Mouse (Mus musculus) kidney, postnatal 25 days (tissue): ENCODE data around the gene Mrfap1.
A peak's percentile ranks its signal among the peaks of the same experiment; 100 is the strongest.

ENCODE experiments used
- DNase-seq, 2 experiments: peaks; one replicate each; pipeline ENCODE4 v3.0.0; 2021; ENCODE audit warnings: mixed read lengths in 2 of 2

Gene Mrfap1

DNA sequence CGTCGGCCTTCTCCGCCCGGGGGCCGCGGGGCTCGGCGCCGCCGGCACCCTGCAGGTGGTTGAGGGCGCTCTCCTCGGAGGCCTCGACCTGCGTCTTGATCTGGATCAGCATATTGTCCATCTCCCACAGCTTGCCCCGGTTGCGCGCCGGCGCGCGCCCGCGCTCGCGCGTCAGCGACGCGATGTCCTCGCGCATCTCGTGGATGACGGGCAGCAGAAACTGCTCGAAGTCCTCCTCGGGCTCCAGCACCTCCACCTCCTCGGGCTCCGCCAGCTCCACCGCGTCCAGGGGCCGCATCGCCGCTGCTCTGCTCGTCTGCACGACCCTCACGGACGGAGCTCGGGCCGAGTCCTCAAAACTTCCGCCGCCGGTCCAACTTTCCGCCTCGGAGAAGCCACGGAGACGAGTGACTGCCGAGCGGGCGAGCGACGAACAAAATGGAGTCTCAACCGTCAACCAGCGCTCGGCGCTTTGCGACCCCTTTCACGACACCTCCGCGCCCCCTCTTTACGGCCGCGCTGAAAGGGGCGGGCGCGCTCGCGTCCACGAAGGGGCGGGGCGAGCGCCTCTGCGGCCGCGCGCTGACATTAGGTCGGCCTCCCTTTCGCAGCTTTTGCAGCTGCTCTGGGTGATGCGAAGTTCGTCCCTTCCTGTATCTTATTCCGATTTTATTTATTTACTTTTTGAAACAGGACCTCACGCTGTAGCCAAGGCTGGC is at the start of gene Mrfap1:
TSS of gene Mrfap1 (minus strand) at position 477 of the 719 bp plus-strand sequence.
- DNase-seq, result peak; percentile 91 to 95

- no peak for DNase-seq
Measured at GRCm38 (mm10) chr5:36844490-36844889, 47.9 kb upstream of the Mrfap1 start.

DNA sequence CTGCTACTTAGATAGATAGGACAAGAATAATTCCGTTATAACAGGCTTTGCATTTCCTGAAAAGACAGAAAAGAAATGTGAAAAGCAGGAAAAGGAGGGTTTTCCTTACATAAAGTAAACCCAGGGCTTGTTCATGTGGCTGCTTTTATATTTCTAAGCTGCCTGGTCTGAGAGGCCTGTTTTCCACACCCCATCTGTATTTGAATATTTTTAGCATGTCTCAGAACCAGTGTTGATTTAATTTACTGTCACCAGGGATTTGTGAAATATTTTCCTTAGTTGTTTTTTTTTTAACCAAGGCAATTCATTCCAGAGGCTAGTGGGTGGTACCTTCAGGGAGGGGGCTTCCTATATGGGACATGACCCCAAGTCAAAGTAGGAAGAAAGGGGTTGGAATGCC is 45.1 kb upstream of the Mrfap1 start:
- no peak for DNase-seq

- DNase-seq, result no peak
Measured at GRCm38 (mm10) chr5:36840092-36840491, 43.5 kb upstream of the Mrfap1 start.

GRCm38 (mm10) chr5:36839602-36840001 is 43.0 kb upstream of the Mrfap1 start:
- DNase-seq, result no peak

DNA sequence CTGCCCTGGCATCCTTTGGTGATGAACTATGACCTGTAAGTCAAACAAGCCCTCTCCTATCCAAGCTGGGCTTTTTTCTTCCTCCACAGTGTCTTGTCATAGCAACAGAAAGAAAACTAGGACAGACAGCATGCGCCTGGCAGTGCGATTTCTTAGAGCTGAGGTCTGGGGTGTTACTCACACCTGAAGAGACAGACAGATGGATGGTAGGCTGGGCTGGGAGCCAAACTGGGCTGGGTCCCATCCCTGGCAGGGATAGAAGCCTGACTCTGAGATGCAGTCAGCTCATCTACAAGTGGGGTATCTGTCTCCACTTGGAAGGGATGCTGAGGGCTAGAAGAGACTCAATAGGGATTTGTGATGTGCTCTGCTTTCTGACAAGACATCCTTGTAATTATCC is 42.5 kb upstream of the Mrfap1 start:
- no peak for DNase-seq

DNA sequence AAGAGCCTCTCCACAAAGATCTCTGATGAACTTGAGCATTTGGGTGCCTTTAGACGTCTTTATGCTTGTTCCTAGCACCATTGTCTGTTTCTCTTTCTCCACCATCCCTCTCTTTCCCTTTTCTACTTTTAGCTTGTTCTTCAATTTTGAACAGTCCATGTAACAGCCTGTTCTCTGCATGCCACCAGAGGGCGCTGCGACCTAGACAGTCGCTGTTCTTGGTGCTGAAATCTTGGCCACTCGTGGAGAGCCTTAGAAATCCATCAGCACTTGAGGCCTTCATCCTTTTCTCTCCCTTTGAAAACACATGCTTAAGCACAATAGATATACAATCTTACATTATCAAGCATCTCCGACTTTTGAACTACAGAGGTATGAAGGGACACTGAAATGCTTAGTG is 39.4 kb upstream of the Mrfap1 start:
- DNase-seq, result peak; percentile 62 to 73

- DNase-seq, result no peak
Measured at GRCm38 (mm10) chr5:36831272-36831671, 34.7 kb upstream of the Mrfap1 start.

DNA sequence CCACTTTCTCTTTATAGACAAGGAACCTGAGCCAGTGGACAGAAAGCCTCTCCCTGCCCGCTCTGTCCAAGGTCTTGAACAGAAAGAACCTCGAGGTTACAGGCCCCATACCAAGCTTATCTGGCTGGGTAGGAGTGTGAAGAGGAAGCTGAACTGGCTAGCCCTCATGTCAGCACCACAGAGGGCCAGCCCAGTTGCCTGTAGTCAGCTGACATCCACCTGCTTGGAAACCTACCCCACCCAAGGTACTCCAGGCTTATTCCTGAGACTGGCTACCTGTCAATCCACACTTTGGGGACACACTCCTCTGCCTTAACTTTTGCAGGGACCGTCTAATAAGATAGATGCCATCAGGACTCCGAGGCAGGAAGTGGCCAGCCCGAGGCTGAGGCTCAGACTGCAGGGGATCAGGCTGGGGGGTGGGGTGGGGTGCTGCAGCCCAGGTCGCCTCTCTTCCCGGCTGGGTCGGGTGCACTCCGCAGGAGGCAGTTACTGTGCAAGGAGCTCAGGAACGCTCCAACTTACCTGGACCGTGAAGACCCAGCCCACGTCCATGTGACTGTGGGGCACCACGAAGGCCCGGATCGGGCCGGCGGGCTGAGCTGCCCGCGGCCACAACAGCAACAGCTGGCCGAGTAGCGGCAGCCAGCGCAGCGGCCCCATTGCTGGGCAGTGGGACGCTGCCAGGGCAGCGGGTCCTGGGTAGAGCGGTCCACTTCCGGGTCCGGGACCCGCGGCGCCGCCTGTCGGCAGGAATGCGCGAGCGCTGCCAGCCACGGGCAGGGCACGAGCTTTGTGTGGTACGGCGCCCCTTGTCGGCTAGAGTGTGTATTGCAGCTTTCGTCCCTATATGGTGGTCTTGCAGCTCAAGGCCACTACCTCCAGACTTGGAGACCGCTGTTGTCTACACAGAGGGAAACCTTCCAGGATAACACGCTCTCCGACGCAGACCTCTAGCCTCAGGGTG is 33.6 kb upstream of the Mrfap1 start, which contains the start of gene Man2b2:
TSS of gene Man2b2 (minus strand) at position 741 of the 967 bp plus-strand sequence.
- DNase-seq, result peak; percentile 91 to 93

- DNase-seq, result no peak
Measured at GRCm38 (mm10) chr5:36829098-36829497, 32.5 kb upstream of the Mrfap1 start.

DNA sequence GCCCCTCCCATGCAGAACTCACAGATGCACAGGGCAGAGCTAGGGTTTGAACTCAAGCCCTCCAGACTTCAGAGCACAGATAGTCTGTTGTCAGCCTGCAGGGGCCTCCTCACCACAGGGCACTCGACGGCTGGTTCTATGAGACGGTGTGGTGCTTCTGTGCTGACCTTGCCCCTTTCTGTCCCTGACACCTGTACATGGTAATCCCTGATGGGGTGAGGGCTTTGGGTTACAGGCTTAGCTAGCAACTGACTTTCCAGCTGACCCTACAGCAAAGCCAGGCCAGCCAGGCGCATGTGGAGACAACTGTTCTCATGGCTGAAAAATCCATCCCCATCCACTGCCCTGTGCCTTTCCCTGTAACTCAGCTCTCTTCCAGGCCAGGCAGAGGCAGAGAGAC is 26.3 kb upstream of the Mrfap1 start:
- DNase-seq, result no peak

GRCm38 (mm10) chr5:36820142-36820541 is 23.6 kb upstream of the Mrfap1 start:
- DNase-seq, result peak; percentile 56 to 70

DNA sequence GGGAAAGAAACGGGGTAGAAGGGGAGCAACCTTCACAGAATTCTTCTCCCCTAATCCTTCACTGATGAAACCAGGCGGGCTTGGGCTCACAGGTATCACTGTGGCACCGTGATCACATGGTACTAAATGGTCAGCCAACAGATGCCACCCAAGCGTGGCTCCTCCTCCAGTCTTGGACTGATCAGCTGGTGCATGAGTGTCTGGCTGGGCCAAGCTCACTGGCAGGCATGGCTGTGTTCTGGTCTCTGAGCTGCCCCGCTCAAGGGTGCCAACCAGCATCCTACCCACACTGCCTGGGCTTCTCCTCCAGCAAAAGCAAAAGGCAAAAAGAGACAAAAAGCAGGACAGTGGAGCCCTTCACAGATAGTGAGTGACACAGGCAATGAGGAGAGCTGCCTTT is 23.2 kb upstream of the Mrfap1 start:
- DNase-seq, result no peak

DNA sequence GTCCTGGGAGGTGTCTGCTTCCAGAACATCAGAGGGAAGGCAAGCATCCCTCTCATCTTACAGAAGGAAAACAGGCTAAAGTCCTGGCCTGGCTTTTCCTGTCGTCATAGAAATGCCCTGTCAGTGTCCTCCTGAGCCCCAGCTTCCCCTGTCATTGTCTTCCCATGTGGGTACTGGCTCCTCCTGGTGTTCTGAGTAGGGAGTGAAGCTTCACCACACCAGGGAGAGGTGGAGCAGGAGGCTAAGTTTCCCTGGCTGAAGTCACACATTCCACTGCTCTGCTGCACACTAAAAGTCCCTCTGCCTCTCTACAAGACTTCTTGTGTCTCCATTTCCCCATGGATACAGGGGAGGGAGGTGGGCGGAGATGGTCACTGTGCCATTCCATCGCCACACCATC is 21.2 kb upstream of the Mrfap1 start:
- DNase-seq, result no peak

GRCm38 (mm10) chr5:36814554-36814953 is 18.0 kb upstream of the Mrfap1 start:
- no peak for DNase-seq

DNA sequence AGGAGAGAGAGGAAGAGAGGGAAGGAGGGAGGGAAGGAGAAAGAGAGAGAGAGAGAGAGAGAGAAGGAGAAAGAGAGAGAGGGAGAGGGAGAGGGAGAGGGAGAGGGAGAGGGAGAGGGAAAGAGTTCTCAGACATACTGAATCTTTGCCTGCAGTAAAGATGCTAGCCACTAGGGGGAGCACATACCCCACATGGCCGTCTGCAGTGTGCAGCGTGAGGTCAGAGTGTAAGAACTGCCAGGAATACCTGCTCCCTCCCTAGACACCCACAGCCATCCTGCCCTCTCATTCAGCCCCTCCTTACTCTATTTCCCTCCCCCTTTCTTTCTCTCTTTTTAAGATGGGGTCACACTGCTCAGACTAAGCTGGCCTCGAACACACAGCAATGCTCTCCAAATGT is 14.8 kb upstream of the Mrfap1 start:
- peak; percentile 62 to 85 for DNase-seq

DNA sequence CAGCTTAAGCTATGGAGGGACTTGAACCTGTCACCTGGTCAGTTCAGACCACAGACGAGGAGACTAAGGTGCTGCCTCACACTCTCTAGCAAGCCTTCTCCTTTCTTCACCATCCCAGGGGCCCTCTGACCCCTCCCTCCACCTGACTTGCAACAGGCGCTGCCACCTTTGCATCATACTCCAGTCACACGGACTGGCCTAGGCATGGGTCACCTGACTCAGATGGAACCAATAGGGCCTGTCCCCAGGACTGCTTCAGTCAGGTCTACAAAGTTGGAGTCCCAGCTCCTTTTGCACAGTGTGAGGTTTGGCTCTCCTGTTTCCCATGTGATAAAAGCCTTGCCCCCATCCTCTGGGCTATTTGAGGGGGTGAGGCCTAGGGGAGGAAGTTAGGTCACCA is 14.1 kb upstream of the Mrfap1 start:
- no peak for DNase-seq

- no peak for DNase-seq
Measured at GRCm38 (mm10) chr5:36809123-36809522, 12.6 kb upstream of the Mrfap1 start.

GRCm38 (mm10) chr5:36807106-36807505 is 10.5 kb upstream of the Mrfap1 start:
- no peak for DNase-seq

GRCm38 (mm10) chr5:36797291-36797690 is 719 bp upstream of the Mrfap1 start:
- no peak for DNase-seq

DNA sequence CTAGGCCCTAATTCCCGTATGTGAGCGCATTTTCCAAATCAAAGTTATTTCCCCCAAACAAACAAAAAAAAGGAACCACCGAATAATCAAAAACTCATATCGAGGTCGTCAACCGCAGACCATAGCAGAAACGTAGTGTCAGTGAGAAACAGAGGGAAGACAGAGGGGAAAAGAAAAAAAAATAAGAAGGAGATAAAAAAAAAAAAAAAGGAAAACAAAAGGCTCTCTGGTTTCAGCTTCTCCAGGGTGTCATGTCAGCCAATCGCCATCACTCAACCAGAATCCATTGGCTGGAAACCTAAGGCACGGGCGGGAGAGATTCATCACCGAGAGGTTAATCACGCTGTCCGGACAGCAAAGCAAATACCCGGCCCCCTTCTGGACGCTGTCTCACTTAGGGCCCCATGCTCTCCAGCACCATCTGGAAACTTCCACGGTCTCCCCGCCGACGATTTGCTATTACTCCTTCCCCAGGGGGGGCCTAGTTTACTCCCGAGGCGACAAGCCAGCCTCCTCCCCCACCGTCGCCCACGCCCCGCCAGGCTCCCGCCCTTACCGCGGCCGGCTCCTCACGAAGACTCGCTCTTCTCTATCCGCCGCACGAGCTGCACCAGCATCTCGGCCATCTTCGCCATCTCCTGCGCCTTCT is 801 bp downstream of the Mrfap1 start:
- DNase-seq, result peak; percentile 45 to 75

DNA sequence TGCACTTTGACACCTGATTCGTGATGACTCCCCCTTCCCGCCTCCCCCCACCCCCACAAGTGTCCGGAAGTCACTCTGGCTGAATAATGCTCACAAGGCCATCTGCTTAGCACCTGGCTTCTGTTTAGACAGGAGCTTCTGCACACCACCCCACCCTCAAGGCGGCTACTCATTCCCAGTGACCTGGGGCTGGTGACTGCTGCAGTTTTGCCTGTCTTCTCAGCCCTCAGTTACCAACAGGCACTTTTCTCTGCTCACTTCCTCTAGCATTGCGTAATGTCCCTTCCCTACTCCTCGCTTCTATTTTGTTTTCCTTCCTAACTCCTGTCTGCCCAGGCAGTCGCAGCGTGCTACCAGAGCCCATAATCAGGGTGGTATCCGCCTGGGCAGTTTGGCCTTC is 4.7 kb downstream of the Mrfap1 start:
- DNase-seq, result no peak

- DNase-seq, result no peak
Measured at GRCm38 (mm10) chr5:36786052-36786451, 10.5 kb downstream of the Mrfap1 start.
